Mouse (Mus musculus): ENCODE data around the gene Rab40b. TPM values are rescaled to one million over a fixed set of nuclear protein-coding genes. Genes with fewer than 3 reads are reported as not detected.

The Rab40b gene
- total and polyA plus RNA-seq, 3 experiments, result 0.39 TPM; not detected in 2

DNA sequence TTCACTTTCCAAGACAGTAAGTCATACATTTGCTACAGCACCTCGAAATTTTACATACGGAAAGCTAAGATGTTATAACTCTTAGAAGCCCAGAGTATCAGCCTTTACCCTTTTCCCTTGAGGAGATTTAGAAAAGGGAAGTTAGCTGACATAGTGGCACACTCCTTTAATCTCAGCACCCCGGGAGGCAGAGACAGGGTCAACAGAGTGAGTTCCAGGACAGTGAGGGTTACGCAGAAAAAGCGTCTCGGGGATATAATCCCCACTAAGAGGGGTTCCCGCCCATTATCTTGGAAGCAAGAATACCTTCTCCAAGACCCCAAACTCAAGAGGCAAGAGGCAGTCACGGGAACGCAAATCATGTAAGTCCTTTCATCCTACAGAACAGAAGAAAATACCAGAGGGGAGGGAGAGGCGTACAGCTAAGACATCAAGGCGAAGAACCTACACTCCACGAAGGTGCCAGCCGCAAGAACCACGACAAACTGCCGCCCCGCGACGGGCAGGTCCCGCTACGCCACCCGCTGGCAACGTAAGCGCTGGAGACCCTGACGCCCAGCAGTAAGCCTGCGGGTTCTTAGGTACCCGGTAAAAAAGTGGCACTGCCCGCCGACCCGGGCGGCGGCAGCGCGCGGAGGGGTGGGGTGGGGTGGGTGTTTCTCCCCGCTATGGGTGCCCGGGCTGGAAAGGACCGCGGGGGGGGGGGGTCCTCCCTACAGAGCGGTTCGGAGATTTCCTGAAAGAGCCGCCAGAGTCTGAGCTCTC is 34.5 kb downstream of the Rab40b start:
- Histone ChIP-seq H3K27me3 (ENCODE audit: control insufficient read depth in 1 of 2, insufficient read depth in 2 of 2, low read length in 2 of 2) (no peaks in the 10 kb centered on the region), H3K4me3 (ENCODE audit: control insufficient read depth in 1 of 2, insufficient read depth in 1 of 2, low read depth in 2 of 2, low read length in 2 of 2) (peak overlapping the region; percentile 74 to 85), H3K79me2 (ENCODE audit: control insufficient read depth, insufficient read depth, low read length, poor library complexity) (peaks cover 52% of the 10 kb centered on the region), H3K9ac (ENCODE audit: control insufficient read depth, low read depth, low read length, poor library complexity, severe bottlenecking) (peak overlapping the region; percentile 79), H3K27ac (ENCODE audit: control insufficient read depth, low read depth, low read length) (peak overlapping the region; percentile 46; the same call in 1 of the 2 replicates), H3K9me3 (replicated peaks; ENCODE audit: insufficient read depth, low read length) (no peaks in the 10 kb centered on the region), H3K4me1 (ENCODE audit: control insufficient read depth in 1 of 2, insufficient read depth in 2 of 2, low read length in 2 of 2) (peaks cover 2 to 15% of the 10 kb centered on the region in 2 experiments; a peak in 3 of 4 replicates), H3K36me3 (ENCODE audit: control insufficient read depth in 1 of 2, insufficient read depth in 2 of 2, low read length in 2 of 2) (peaks cover 2 to 29% of the 10 kb centered on the region in 2 experiments)
- TF ChIP-seq CHD2 (IDR thresholded peaks at IDR 0.05; ENCODE audit: low read length) (no peak), MYB (IDR thresholded peaks at IDR 0.05; ENCODE audit: low read depth, low read length) (no peak), BHLHE40 (IDR thresholded peaks at IDR 0.05; ENCODE audit: borderline replicate concordance, low read depth, low read length) (no peak), USF1 (IDR thresholded peaks at IDR 0.05; ENCODE audit: low read depth, low read length) (no peak), JUND (IDR thresholded peaks at IDR 0.05; ENCODE audit: low read depth, low read length) (no peak), MEF2A (IDR thresholded peaks at IDR 0.05; ENCODE audit: extremely low read depth, insufficient replicate concordance, low read depth, low read length, poor library complexity, severe bottlenecking) (no peak), EP300 (IDR thresholded peaks at IDR 0.05; ENCODE audit: low read depth in 1 of 2, low read length in 2 of 2) (no peak; a peak in 1 of 4 replicates), CHD1 (IDR thresholded peaks at IDR 0.05; ENCODE audit: low read depth, low read length) (no peak; the same call in 1 of the 2 replicates), ZNF384 (IDR thresholded peaks at IDR 0.05; ENCODE audit: low read depth, low read length) (no peak), TCF12 (IDR thresholded peaks at IDR 0.05; ENCODE audit: low read depth, low read length) (no peak), POLR2AphosphoS2 (IDR thresholded peaks at IDR 0.05; ENCODE audit: low read length) (no peak), GABPA (IDR thresholded peaks at IDR 0.05; ENCODE audit: low read depth, low read length) (no peak), ETS1 (IDR thresholded peaks at IDR 0.05; ENCODE audit: low read depth, low read length) (no peak), ZMIZ1 (IDR thresholded peaks at IDR 0.05; ENCODE audit: low read depth, low read length) (no peak), SIN3A (IDR thresholded peaks at IDR 0.05; ENCODE audit: low read length) (peak; percentile 55), TBP (IDR thresholded peaks at IDR 0.05; ENCODE audit: low read depth, low read length) (no peak), TAL1 (IDR thresholded peaks at IDR 0.05; ENCODE audit: low read length) (no peak), MXI1 (IDR thresholded peaks at IDR 0.05; ENCODE audit: low read depth, low read length) (peak; percentile 92), MAZ (IDR thresholded peaks at IDR 0.05; ENCODE audit: low read depth, low read length) (no peak), UBTF (IDR thresholded peaks at IDR 0.05; ENCODE audit: borderline replicate concordance, insufficient read depth, low read depth, low read length) (no peak), MYC (IDR thresholded peaks at IDR 0.05; ENCODE audit: low read depth, low read length) (no peak), RCOR1 (IDR thresholded peaks at IDR 0.05; ENCODE audit: low read depth, low read length) (peak; percentile 59), MAX (IDR thresholded peaks at IDR 0.05; ENCODE audit: low read length) (no peak), CTCF (IDR thresholded peaks at IDR 0.05 in 2 of 3, conservative IDR thresholded peaks at IDR 0.05 in 1 of 3; ENCODE audit: control insufficient read depth in 1 of 3, insufficient read depth in 1 of 3, low read depth in 2 of 3, low read length in 3 of 3, poor library complexity in 1 of 3, severe bottlenecking in 1 of 3) (peak in 2 of 3 experiments; percentile 5 to 41; a peak in 3 of 6 replicates), SMC3 (IDR thresholded peaks at IDR 0.05; ENCODE audit: low read depth, low read length) (peak; percentile 16; the same call in 1 of the 2 replicates), HCFC1 (IDR thresholded peaks at IDR 0.05; ENCODE audit: low read depth, low read length) (no peak), GATA1 (IDR thresholded peaks at IDR 0.05; ENCODE audit: low read depth, low read length) (no peak), ZC3H11A (IDR thresholded peaks at IDR 0.05; ENCODE audit: low read depth, low read length) (no peak), KAT2A (conservative IDR thresholded peaks at IDR 0.05; ENCODE audit: low read depth, low read length) (no peak), MAFK (IDR thresholded peaks at IDR 0.05; ENCODE audit: borderline replicate concordance, low read depth, low read length) (no peak), POLR2AphosphoS5 (IDR thresholded peaks at IDR 0.05; ENCODE audit: borderline replicate concordance, low read depth, low read length) (no peak)
- DNase-seq (ENCODE audit: low read depth, low spot score), result peak; percentile 81
